Mouse (Mus musculus): ENCODE results near the gene Txnl4b. TPM values are rescaled to one million over a fixed set of nuclear protein-coding genes. Genes with fewer than 3 reads are reported as not detected.

The Txnl4b gene
- 25.4 and 26.7 TPM in 2 replicates for polyA plus RNA-seq (2015; fragmentation: Nextera tagmentation; extraction: Ambion mirVana)

DNA sequence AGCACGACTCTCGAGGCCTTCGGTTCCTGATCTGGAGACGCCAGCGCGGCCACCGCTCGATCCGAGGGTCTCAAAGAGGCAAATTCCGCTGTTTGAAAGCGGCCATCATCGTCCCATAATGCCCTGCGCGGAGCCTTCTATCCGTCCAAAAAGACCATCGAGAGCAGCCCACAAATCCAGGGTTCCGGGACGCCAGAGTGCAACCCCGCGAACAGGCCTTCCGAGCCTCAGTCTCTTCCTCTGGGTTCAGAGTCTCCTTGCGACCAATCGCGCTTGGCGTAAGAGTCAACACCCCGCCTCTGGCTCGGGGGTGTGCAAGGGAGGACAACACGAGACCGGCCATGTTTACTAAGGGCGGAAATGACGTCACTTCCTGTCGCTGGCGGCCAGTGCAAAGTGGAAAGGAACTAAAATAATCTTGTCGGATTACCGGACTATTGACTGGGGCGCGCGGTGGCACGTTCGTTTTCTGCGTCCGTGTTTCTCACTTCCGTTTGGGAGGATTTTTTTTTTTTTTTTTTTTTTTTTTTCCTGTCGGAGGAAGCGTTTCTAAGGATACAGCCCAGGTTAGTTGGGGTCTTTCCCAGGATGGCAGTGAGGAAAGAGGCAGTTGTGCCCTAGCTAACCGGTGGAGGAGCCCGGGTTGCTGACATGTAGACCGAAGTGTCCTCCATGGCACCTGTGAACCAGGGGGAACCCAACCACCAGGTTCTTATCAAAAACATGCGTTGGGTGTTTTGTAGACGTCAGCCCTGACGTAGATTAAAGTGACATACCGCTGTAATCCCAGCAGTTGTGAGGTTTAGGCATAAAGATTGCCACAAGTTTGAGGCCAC is at the start of gene Txnl4b, which contains the start of gene Dhx38:
TSS of gene Txnl4b (plus strand) at position 395 of the 836 bp plus-strand sequence.
TSS of gene Dhx38 (minus strand) at position 364 of the 836 bp plus-strand sequence.
- under 1% methylated on average over 52 of the region's 52 CpGs for WGBS

DNA sequence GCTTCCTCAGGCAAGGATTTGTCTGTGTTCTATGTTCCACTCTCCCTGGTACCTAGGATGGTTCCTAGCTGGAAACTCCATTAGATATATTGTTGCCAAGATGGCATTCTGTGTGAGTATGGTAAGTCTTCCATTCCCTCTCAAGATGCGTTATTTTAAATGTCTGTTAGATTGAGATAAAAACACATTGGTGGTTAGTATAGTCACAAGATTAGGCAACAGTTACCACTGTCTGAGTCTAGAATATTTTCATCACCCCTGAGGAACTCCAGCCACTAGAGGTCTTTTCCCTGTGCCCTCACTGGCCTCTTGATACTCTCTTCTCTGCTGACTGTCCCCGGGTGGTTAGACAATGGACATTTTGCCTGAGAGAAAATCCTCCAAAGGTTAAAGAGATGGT is 41.7 kb upstream of the Txnl4b start:
- H3K9ac ChIP-seq: no peak overlapping the region
- no peaks in the 10 kb centered on the region for H3K27me3 ChIP-seq
- H3K9me3 ChIP-seq (replicated peaks): no peaks in the 10 kb centered on the region
- 88% methylated on average over 2 of the region's 2 CpGs for WGBS
- no peak overlapping the region for H3K27ac ChIP-seq
- H3K4me2 ChIP-seq: no peak overlapping the region
- no peak overlapping the region for H3K4me3 ChIP-seq (replicated peaks)
- H3K36me3 ChIP-seq: no peaks in the 10 kb centered on the region
- ATAC-seq (replicated peaks; ENCODE audit: low FRiP score): no peak
- no peaks in the 10 kb centered on the region for H3K4me1 ChIP-seq

More for the DNA sequence above, at the start of gene Txnl4b, which contains the start of gene Dhx38:
- peaks cover 44% of the 10 kb centered on the region for H3K36me3 ChIP-seq
- peak within 1 kb of the TSS; percentile 89 for H3K9ac ChIP-seq
- H3K27me3 ChIP-seq: no peaks in the 10 kb centered on the region
- H3K27ac ChIP-seq: peak within 1 kb of the TSS; percentile 91
- H3K4me1 ChIP-seq: peaks cover 18% of the 10 kb centered on the region
- peak within 1 kb of the TSS; percentile 77 for H3K4me3 ChIP-seq (replicated peaks)
- H3K9me3 ChIP-seq (replicated peaks): no peaks in the 10 kb centered on the region
- ATAC-seq (replicated peaks; ENCODE audit: low FRiP score): peak; percentile 100
- peak within 1 kb of the TSS; percentile 83 for H3K4me2 ChIP-seq

DNA sequence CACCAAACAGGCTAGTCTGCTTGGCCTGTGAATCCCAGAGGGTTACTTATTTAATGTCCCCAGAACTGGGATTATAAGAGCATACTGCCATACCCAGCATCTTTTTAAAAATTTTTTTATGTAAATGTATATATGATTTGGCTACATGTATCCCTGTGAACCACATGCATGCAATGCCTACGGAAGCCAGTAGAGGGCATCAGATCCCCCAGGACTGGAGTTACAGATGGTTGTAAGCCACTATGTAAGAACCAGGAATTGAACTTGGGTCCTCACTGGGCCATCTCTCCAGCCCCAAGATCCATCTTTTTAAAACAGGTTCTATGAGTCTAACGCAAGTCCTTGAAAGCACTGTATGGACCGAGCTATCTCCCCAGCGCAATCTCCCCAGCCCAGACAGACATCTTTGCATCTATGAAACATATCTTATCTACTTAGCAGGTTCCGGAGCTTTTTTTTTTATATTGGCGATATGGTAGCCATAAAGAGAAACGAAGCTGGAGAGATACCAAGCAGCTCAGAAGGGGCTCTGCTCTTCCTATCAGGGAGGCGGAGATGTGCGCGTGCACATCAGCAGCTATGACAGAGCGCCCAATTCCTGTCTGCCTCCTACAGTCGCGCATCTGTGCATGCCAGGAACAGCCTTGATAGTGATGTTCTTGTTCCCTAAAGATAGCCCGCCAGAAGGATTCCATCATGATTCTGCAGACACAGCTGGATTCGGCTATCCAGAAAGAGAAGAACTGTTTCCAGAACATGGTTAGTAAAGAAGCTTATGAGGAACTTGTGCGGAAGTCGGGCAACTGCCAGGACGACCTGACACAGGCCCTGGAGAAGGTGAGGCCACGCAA is 30.3 kb upstream of the Txnl4b start:
- WGBS: 88% methylated on average over 19 of the region's 19 CpGs
- 0 out of 2 replicates have a peak, but pooled peaks cover 3% of the 10 kb centered on the region for H3K4me1 ChIP-seq
- no peaks in the 10 kb centered on the region for H3K27me3 ChIP-seq
- H3K27ac ChIP-seq: no peak overlapping the region
- H3K4me2 ChIP-seq: no peak overlapping the region
- no peak overlapping the region for H3K9ac ChIP-seq
- no peaks in the 10 kb centered on the region for H3K9me3 ChIP-seq (replicated peaks)
- no peak overlapping the region for H3K4me3 ChIP-seq (replicated peaks)
- no peaks in the 10 kb centered on the region for H3K36me3 ChIP-seq
- ATAC-seq (replicated peaks; ENCODE audit: low FRiP score): no peak

DNA sequence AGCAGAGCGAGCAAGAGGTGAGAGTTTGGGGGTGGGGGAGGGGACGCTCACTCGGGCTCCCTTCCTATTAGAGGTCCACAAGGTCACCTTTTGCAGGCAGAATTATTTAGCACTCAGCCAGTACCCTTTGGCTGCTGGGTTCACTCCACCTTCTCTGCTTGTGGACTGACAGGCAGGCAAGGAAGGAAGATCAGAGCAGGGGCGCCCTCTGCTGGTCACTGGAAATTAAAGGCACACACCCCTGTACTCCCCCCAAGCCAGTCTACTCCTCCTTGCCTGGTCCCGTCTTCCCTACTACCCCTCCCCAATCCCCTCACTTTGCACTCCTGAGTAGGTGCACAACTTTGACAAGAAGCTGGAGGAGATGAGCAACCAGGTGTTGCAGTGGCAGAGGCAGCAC is 29.0 kb upstream of the Txnl4b start:
- WGBS: 3% methylated on average over 5 of the region's 5 CpGs
- H3K4me3 ChIP-seq (replicated peaks): 0 out of 2 replicates have a peak overlapping the region, but pooled peaks have one; percentile 17
- ATAC-seq (replicated peaks; ENCODE audit: low FRiP score): peak; percentile 83
- H3K36me3 ChIP-seq: no peaks in the 10 kb centered on the region
- no peak overlapping the region for H3K9ac ChIP-seq
- peak overlapping the region; percentile 45 for H3K4me2 ChIP-seq
- 0 out of 2 replicates have a peak, but pooled peaks cover 3% of the 10 kb centered on the region for H3K4me1 ChIP-seq
- no peak overlapping the region for H3K27ac ChIP-seq
- no peaks in the 10 kb centered on the region for H3K27me3 ChIP-seq
- no peaks in the 10 kb centered on the region for H3K9me3 ChIP-seq (replicated peaks)

DNA sequence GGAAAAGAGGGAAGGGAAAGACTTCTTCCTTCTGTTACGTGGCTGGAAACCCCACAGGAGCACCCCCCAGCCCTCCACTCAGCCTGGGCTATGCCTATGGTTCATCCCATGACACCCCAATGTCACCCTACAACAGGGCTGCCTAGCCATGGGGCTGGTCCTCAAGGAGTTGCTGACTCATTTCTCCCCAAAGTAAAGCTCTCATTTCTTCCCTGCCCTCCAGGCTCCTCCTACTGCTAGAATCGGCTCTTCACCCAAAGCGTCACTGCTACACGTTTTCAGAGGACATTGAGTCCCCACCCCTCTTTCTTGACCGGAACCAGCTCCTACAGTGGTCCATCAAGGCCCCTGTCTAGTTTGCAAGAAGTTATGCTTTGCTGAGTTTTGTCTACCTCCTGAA is 23.5 kb upstream of the Txnl4b start:
- no peak overlapping the region for H3K4me3 ChIP-seq (replicated peaks)
- 72% methylated on average over 5 of the region's 5 CpGs for WGBS
- H3K4me1 ChIP-seq: no peaks in the 10 kb centered on the region
- ATAC-seq (replicated peaks; ENCODE audit: low FRiP score): no peak
- no peak overlapping the region for H3K4me2 ChIP-seq
- H3K9me3 ChIP-seq (replicated peaks): no peaks in the 10 kb centered on the region
- H3K27ac ChIP-seq: no peak overlapping the region
- H3K36me3 ChIP-seq: peaks cover 14% of the 10 kb centered on the region
- H3K27me3 ChIP-seq: no peaks in the 10 kb centered on the region
- H3K9ac ChIP-seq: no peak overlapping the region

DNA sequence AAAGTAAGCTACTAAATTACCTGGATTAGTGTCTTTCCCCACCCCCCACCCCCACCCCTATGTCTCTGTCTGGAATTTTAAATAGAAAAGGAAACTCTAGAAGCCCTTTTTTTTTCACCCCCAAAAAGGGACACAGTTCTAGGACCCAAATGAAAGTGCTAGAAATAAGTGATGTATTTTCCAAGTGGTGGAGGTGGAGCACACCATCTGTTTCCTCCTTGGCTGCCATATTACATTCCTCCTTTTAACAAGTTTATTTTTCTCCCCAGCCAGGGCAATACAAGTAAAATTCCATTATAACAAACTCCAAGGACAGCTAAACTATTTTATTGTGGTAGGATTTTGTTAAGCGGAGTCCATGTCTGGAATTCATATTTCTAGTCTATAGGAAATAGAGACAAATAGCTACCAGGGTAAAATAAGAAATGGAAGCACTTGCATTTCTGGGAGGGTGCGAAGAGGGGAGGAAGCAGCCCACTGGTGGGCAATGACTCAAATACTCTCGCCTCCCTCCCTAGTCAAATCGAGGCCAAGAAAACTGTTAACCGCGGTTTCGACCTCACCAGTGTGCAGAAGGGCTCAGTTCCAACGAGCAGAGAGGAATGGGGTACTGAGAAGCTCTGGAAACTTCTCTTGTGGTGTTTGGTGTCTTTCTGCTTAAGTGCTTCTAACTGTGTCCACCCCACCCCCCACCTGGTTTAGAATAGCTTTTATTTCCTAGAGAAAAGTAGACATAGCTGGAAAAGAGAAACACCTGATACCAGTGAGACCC is 22.8 kb upstream of the Txnl4b start:
- no peak overlapping the region for H3K9ac ChIP-seq
- H3K4me1 ChIP-seq: no peaks in the 10 kb centered on the region
- no peak overlapping the region for H3K4me2 ChIP-seq
- no peak for ATAC-seq (replicated peaks; ENCODE audit: low FRiP score)
- WGBS: 77% methylated on average over 8 of the region's 8 CpGs
- no peak overlapping the region for H3K4me3 ChIP-seq (replicated peaks)
- H3K27ac ChIP-seq: no peak overlapping the region
- peaks cover 22% of the 10 kb centered on the region for H3K36me3 ChIP-seq
- no peaks in the 10 kb centered on the region for H3K9me3 ChIP-seq (replicated peaks)
- H3K27me3 ChIP-seq: no peaks in the 10 kb centered on the region

DNA sequence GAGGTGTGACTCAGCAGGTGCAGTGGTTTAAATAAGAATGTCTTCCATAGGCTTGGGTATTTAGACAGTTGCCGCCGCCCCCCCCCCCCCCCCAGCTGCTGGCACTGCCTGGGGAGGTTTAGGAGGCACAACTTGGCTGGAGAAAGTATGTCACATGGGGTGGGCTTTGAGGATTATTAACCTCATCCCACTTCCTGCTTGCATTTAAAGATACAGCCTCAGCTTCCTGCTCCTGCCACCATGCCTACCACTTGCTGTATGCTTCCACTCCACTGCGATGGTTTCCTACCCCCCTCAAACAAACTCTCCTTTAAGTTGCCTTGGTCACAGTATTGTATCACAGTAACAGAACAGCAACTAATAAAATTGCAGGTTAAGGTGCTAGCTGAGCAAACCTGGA is 21.6 kb upstream of the Txnl4b start:
- ATAC-seq (replicated peaks; ENCODE audit: low FRiP score): no peak
- 22% methylated on average over 3 of the region's 3 CpGs for WGBS
- peaks cover 33% of the 10 kb centered on the region for H3K36me3 ChIP-seq
- no peaks in the 10 kb centered on the region for H3K4me1 ChIP-seq
- no peak overlapping the region for H3K4me3 ChIP-seq (replicated peaks)
- no peak overlapping the region for H3K4me2 ChIP-seq
- H3K27me3 ChIP-seq: no peaks in the 10 kb centered on the region
- H3K9ac ChIP-seq: no peak overlapping the region
- no peaks in the 10 kb centered on the region for H3K9me3 ChIP-seq (replicated peaks)
- H3K27ac ChIP-seq: no peak overlapping the region

DNA sequence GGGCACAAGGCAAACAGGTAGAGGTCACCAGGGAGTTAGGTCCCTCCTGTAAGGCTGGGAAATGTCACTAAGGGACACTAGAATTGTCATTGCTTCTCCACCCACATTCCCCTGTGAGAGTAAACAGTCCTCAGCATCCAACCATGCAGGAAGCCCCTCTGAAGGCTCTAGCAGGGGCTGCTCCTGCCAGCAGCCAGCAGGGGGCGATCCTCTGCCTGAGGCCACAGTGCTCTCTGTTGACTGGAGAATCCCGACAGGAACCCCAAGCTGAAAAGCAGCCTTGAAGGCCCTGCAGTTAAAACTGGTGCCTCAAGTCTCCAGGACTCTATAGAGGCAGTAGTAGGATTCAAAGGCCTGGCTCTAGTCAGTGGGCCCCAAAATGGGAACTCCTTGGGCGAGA is 14.0 kb upstream of the Txnl4b start:
- no peak overlapping the region for H3K4me2 ChIP-seq
- H3K27me3 ChIP-seq: no peaks in the 10 kb centered on the region
- 33% methylated on average over 3 of the region's 3 CpGs for WGBS
- H3K36me3 ChIP-seq: peaks cover 100% of the 10 kb centered on the region
- no peaks in the 10 kb centered on the region for H3K9me3 ChIP-seq (replicated peaks)
- H3K27ac ChIP-seq: no peak overlapping the region
- no peaks in the 10 kb centered on the region for H3K4me1 ChIP-seq
- no peak for ATAC-seq (replicated peaks; ENCODE audit: low FRiP score)
- no peak overlapping the region for H3K4me3 ChIP-seq (replicated peaks)
- no peak overlapping the region for H3K9ac ChIP-seq

DNA sequence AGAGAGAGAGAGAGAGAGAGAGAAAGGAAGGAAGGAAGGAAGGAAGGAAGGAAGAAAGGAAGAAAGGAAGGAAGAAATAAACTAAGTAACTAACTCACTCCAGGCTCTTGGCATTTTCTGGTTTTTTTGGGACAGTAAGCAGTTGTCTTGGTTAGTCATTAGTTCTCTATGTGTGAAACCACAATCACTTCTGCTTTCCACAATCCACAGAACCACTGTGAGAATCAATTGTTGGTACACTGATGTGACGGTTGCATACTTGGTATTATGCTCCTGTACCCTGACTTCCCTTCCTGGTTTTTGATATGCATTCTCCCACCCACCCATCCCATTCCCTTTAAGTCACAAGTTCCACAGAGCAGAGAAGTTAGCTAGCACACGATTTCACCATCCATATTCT is 1.8 kb upstream of the Txnl4b start:
- peaks cover 44% of the 10 kb centered on the region for H3K36me3 ChIP-seq
- H3K4me1 ChIP-seq: peaks cover 18% of the 10 kb centered on the region
- H3K4me2 ChIP-seq: no peak overlapping the region
- no peak for ATAC-seq (replicated peaks; ENCODE audit: low FRiP score)
- WGBS: 84% methylated on average over 2 of the region's 2 CpGs
- no peaks in the 10 kb centered on the region for H3K27me3 ChIP-seq
- no peaks in the 10 kb centered on the region for H3K9me3 ChIP-seq (replicated peaks)
- H3K27ac ChIP-seq: no peak overlapping the region
- peak overlapping the region; percentile 77; the same call in 1 of the 2 replicates for H3K4me3 ChIP-seq (replicated peaks)
- no peak overlapping the region for H3K9ac ChIP-seq

DNA sequence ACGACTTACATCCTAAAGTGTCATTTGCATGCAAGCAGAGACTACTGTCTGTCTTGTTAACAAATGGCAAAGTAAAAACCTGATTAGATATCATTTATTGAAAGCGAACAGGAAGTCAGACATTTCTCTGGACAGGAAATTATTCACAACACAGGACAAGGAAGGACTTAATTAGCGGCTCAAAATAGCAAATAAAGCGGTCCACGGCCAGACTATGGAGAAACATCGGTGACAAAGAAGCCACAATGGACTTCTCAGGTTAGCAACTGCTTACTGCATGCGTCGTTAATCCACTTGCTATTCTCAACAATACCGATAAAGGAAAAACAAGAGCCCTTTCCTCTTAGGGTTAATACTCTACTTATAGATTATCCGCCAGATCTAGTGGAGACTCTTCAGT is 926 bp upstream of the Txnl4b start:
- peak overlapping the region; percentile 81 for H3K4me2 ChIP-seq
- peak overlapping the region; percentile 89 for H3K9ac ChIP-seq
- WGBS: 5% methylated on average over 10 of the region's 10 CpGs
- no peaks in the 10 kb centered on the region for H3K27me3 ChIP-seq
- H3K36me3 ChIP-seq: peaks cover 44% of the 10 kb centered on the region
- peak overlapping the region; percentile 91; the same call in 1 of the 2 replicates for H3K27ac ChIP-seq
- peak overlapping the region; percentile 77 for H3K4me3 ChIP-seq (replicated peaks)
- no peaks in the 10 kb centered on the region for H3K9me3 ChIP-seq (replicated peaks)
- ATAC-seq (replicated peaks; ENCODE audit: low FRiP score): no peak
- peaks cover 18% of the 10 kb centered on the region for H3K4me1 ChIP-seq

DNA sequence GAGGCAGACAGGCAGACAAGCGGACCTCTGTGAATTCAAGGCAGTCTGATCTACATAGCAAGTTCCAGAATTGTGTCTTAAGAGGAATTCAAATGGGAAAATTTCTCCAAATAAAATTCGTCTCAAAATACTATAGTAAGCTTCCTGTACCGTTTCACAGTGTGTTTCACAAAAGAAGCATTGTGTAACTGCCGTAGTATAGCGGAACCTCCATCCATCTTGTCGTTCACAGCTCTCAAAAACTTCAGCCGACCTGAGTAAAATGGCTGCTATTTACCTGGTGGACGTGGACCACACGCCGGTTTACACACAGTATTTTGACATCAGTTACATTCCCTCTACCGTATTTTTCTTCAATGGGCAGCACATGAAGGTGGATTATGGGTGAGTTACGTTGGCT is 5.4 kb downstream of the Txnl4b start:
- Histone ChIP-seq H3K4me3 (replicated peaks) (no peak overlapping the region), H3K4me1 (peaks cover 8% of the 10 kb centered on the region), H3K4me2 (no peak overlapping the region), H3K27ac (no peak overlapping the region), H3K9me3 (replicated peaks) (no peaks in the 10 kb centered on the region), H3K27me3 (no peaks in the 10 kb centered on the region), H3K36me3 (peaks cover 34% of the 10 kb centered on the region), H3K9ac (no peak overlapping the region)
- WGBS: 90% methylated on average over 12 of the region's 12 CpGs
- ATAC-seq (replicated peaks; ENCODE audit: low FRiP score): no peak
